Mouse (Mus musculus): ENCODE measurements around the gene Erg. TPM values are rescaled to one million over a fixed set of nuclear protein-coding genes. Genes with fewer than 3 reads are reported as not detected.

Gene Erg
- polyA plus RNA-seq, 1 experiment from 2014 or later, result 3.5 TPM

- Histone ChIP-seq H3K36me3 (no peaks in the 10 kb centered on the region), H3K4me3 (no peak overlapping the region), H3K27ac (no peak overlapping the region), H3K27me3 (replicated peaks) (no peaks in the 10 kb centered on the region), H3K9ac (no peak overlapping the region), H3K4me1 (no peaks in the 10 kb centered on the region), H3K9me3 (no peaks in the 10 kb centered on the region), H3K4me2 (replicated peaks) (no peak overlapping the region)
- no peak for ATAC-seq (ENCODE audit: low FRiP score, low read depth)
- WGBS, result 73% methylated on average over 9 of the region's 9 CpGs
Measured at GRCm38 (mm10) chr16:95469262-95470139, 116.9 kb downstream of the Erg start.

GRCm38 (mm10) chr16:95467893-95468292 is 118.5 kb downstream of the Erg start:
- Histone ChIP-seq H3K4me3 (no peak overlapping the region), H3K9ac (no peak overlapping the region), H3K36me3 (no peaks in the 10 kb centered on the region), H3K9me3 (no peaks in the 10 kb centered on the region), H3K4me1 (no peaks in the 10 kb centered on the region), H3K27me3 (replicated peaks) (no peaks in the 10 kb centered on the region), H3K4me2 (replicated peaks) (no peak overlapping the region), H3K27ac (no peak overlapping the region)
- 95% methylated on average over 2 of the region's 2 CpGs for WGBS
- no peak for ATAC-seq (ENCODE audit: low FRiP score, low read depth)

GRCm38 (mm10) chr16:95466548-95466947 is 119.8 kb downstream of the Erg start:
- H3K4me2 ChIP-seq (replicated peaks), result no peak overlapping the region
- no peak overlapping the region for H3K9ac ChIP-seq
- no peaks in the 10 kb centered on the region for H3K36me3 ChIP-seq
- 92% methylated on average over 1 of the region's 1 CpGs for WGBS
- H3K4me3 ChIP-seq, result no peak overlapping the region
- H3K27ac ChIP-seq, result no peak overlapping the region
- no peaks in the 10 kb centered on the region for H3K27me3 ChIP-seq (replicated peaks)
- H3K4me1 ChIP-seq, result no peaks in the 10 kb centered on the region
- H3K9me3 ChIP-seq, result no peaks in the 10 kb centered on the region
- ATAC-seq (ENCODE audit: low FRiP score, low read depth), result no peak

GRCm38 (mm10) chr16:95464609-95465008 is 121.8 kb downstream of the Erg start:
- no peaks in the 10 kb centered on the region for H3K27me3 ChIP-seq (replicated peaks)
- no peak overlapping the region for H3K4me2 ChIP-seq (replicated peaks)
- H3K4me1 ChIP-seq, result no peaks in the 10 kb centered on the region
- H3K27ac ChIP-seq, result no peak overlapping the region
- H3K4me3 ChIP-seq, result no peak overlapping the region
- no peaks in the 10 kb centered on the region for H3K9me3 ChIP-seq
- H3K9ac ChIP-seq, result no peak overlapping the region
- H3K36me3 ChIP-seq, result no peaks in the 10 kb centered on the region
- 75% methylated on average over 8 of the region's 8 CpGs for WGBS
- no peak for ATAC-seq (ENCODE audit: low FRiP score, low read depth)

- Histone ChIP-seq H3K4me3 (no peak overlapping the region), H3K27ac (no peak overlapping the region), H3K27me3 (replicated peaks) (no peaks in the 10 kb centered on the region), H3K4me2 (replicated peaks) (no peak overlapping the region), H3K36me3 (no peaks in the 10 kb centered on the region), H3K9ac (no peak overlapping the region), H3K4me1 (no peaks in the 10 kb centered on the region), H3K9me3 (no peaks in the 10 kb centered on the region)
- 71% methylated on average over 6 of the region's 6 CpGs for WGBS
- ATAC-seq (ENCODE audit: low FRiP score, low read depth), result no peak
Measured at GRCm38 (mm10) chr16:95463796-95464195, 122.6 kb downstream of the Erg start.

- Histone ChIP-seq H3K27ac (no peak overlapping the region), H3K4me2 (replicated peaks) (no peak overlapping the region), H3K36me3 (no peaks in the 10 kb centered on the region), H3K27me3 (replicated peaks) (no peaks in the 10 kb centered on the region), H3K9ac (no peak overlapping the region), H3K4me1 (no peaks in the 10 kb centered on the region), H3K9me3 (no peaks in the 10 kb centered on the region), H3K4me3 (no peak overlapping the region)
- no peak for ATAC-seq (ENCODE audit: low FRiP score, low read depth)
- WGBS, result 79% methylated on average over 7 of the region's 7 CpGs
Measured at GRCm38 (mm10) chr16:95461941-95462340, 124.5 kb downstream of the Erg start.

- Histone ChIP-seq H3K4me3 (no peak overlapping the region), H3K27me3 (replicated peaks) (no peaks in the 10 kb centered on the region), H3K36me3 (no peaks in the 10 kb centered on the region), H3K4me1 (no peaks in the 10 kb centered on the region), H3K9ac (no peak overlapping the region), H3K9me3 (no peaks in the 10 kb centered on the region), H3K4me2 (replicated peaks) (no peak overlapping the region), H3K27ac (no peak overlapping the region)
- ATAC-seq (ENCODE audit: low FRiP score, low read depth), result no peak
- WGBS, result 77% methylated on average over 2 of the region's 2 CpGs
Measured at GRCm38 (mm10) chr16:95460336-95460735, 126.1 kb downstream of the Erg start.

GRCm38 (mm10) chr16:95459325-95459691 is 127.1 kb downstream of the Erg start:
- WGBS, result 80% methylated on average over 5 of the region's 5 CpGs
- ATAC-seq (ENCODE audit: low FRiP score, low read depth), result no peak
- H3K27me3 ChIP-seq (replicated peaks), result no peaks in the 10 kb centered on the region

GRCm38 (mm10) chr16:95458590-95459324 is 127.6 kb downstream of the Erg start:
- Histone ChIP-seq H3K36me3 (no peaks in the 10 kb centered on the region), H3K9me3 (no peaks in the 10 kb centered on the region), H3K4me3 (no peak overlapping the region), H3K4me2 (replicated peaks) (no peak overlapping the region), H3K4me1 (no peaks in the 10 kb centered on the region), H3K27me3 (replicated peaks) (no peaks in the 10 kb centered on the region), H3K27ac (no peak overlapping the region), H3K9ac (no peak overlapping the region)
- WGBS, result 89% methylated on average over 17 of the region's 17 CpGs
- ATAC-seq (ENCODE audit: low FRiP score, low read depth), result no peak

More at GRCm38 (mm10) chr16:95459325-95459691, 127.1 kb downstream of the Erg start:
- Histone ChIP-seq H3K4me2 (replicated peaks) (no peak overlapping the region), H3K9ac (no peak overlapping the region), H3K9me3 (no peaks in the 10 kb centered on the region), H3K4me1 (no peaks in the 10 kb centered on the region), H3K36me3 (no peaks in the 10 kb centered on the region), H3K4me3 (no peak overlapping the region), H3K27ac (no peak overlapping the region)

GRCm38 (mm10) chr16:95457006-95457405 is 129.4 kb downstream of the Erg start:
- H3K4me3 ChIP-seq, result no peak overlapping the region
- WGBS, result 79% methylated on average over 3 of the region's 3 CpGs
- H3K27ac ChIP-seq, result no peak overlapping the region
- ATAC-seq (ENCODE audit: low FRiP score, low read depth), result no peak
- no peaks in the 10 kb centered on the region for H3K27me3 ChIP-seq (replicated peaks)
- H3K36me3 ChIP-seq, result no peaks in the 10 kb centered on the region
- no peaks in the 10 kb centered on the region for H3K9me3 ChIP-seq
- H3K4me2 ChIP-seq (replicated peaks), result no peak overlapping the region
- H3K9ac ChIP-seq, result no peak overlapping the region
- H3K4me1 ChIP-seq, result no peaks in the 10 kb centered on the region

GRCm38 (mm10) chr16:95455896-95456295 is 130.5 kb downstream of the Erg start:
- Histone ChIP-seq H3K36me3 (no peaks in the 10 kb centered on the region), H3K4me1 (no peaks in the 10 kb centered on the region), H3K9me3 (no peaks in the 10 kb centered on the region), H3K4me3 (no peak overlapping the region), H3K27me3 (replicated peaks) (no peaks in the 10 kb centered on the region), H3K27ac (no peak overlapping the region), H3K9ac (no peak overlapping the region), H3K4me2 (replicated peaks) (no peak overlapping the region)
- 91% methylated on average over 8 of the region's 8 CpGs for WGBS
- ATAC-seq (ENCODE audit: low FRiP score, low read depth), result no peak

- WGBS, result 92% methylated on average over 5 of the region's 5 CpGs
- H3K27me3 ChIP-seq (replicated peaks), result no peaks in the 10 kb centered on the region
- H3K27ac ChIP-seq, result no peak overlapping the region
- H3K9me3 ChIP-seq, result no peaks in the 10 kb centered on the region
- H3K4me3 ChIP-seq, result no peak overlapping the region
- H3K4me2 ChIP-seq (replicated peaks), result no peak overlapping the region
- no peaks in the 10 kb centered on the region for H3K4me1 ChIP-seq
- H3K36me3 ChIP-seq, result no peaks in the 10 kb centered on the region
- no peak for ATAC-seq (ENCODE audit: low FRiP score, low read depth)
- no peak overlapping the region for H3K9ac ChIP-seq
Measured at GRCm38 (mm10) chr16:95455461-95455860, 130.9 kb downstream of the Erg start.
